Mouse (Mus musculus) adrenal gland (tissue): ENCODE results near the gene Armc2.

Experiments
- intact Hi-C: fragments of 180-260 bp; cut with DNase I; formaldehyde crosslinking; loops from one replicate; pipeline ENCODE4 v1.15.1; 2025

Gene Armc2

DNA sequence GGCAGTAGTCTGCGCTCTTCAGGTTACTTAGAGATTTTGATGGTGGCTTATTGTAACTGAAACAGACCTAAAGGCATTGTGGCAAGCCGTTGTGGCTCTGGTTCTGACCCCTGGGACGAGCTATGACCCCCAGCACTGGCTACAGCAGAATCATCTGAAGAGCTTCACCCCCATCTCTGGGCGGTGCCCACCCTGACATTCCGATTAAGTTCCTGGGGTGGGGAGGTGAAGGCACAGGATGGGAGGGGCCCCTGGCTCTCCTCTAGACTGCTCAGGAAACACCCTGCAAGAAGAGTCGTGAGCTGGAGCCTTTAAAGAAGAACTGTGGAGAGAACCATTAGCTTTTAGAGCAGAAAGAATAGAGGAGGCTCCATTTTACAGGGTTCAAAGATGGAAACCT lies 6.2 kb upstream of the Armc2 start:
- intact Hi-C loops: no loop called here

GRCm38 (mm10) chr10:42021536-42021935 lies 3.3 kb upstream of the Armc2 start:
- intact Hi-C loops: no loop called here

- intact Hi-C loops: no loop called here
Observed at GRCm38 (mm10) chr10:42014086-42014485, 4.2 kb downstream of the Armc2 start.

DNA sequence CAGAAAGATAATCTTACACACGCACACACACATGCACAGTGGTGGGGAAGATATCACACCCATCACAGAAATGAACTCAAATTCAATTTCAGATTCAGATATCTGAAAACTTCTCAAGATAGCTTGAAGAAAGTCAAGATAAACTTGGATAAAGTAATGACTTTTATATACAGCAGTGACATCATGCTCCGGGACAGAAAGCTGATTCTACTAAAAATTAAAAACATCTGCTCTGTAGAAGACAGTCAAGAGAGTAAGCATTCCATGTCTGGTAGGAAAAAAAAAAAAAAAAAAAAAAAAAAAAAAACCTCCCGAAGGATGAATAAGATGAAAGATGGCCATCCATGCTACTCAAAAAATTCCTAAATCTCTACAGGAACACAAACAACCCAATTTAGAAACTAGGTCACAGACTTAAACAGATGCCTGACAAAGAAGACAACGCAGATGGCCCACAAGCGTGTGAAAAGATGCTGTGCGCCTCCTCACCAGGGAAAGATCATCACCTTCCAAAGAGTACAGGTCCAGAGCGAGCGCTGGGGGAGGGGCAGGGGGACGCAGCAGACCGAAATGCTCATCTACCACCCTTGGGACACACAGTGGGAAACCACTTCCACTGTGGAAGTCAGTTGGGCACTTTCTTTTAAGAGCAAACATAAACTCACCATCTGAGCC lies 7.3 kb downstream of the Armc2 start:
- intact Hi-C loops: no loop called here

DNA sequence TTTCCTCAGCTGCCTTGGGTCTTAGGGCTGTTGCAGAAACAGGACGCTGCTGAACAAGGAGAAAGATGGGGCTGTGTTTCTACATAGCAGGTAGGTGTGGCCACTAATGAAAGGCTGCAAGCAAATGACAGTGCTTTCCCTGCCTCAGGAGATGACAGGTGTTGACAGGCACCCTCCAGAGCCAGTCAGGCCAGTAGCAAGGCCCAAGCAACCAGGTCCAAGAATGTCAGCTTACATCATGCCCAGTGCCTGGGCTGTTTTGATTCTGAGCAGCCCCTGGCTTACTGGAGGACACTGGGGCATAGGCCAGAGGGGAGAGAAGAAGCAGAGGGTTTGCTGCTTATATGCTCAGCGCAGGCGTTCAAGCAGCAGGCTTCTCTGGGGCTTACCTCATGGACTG lies 13.0 kb downstream of the Armc2 start:
- intact Hi-C loops: no loop called here

GRCm38 (mm10) chr10:42004690-42005089 lies 13.6 kb downstream of the Armc2 start:
- intact Hi-C loops: no loop called here

DNA sequence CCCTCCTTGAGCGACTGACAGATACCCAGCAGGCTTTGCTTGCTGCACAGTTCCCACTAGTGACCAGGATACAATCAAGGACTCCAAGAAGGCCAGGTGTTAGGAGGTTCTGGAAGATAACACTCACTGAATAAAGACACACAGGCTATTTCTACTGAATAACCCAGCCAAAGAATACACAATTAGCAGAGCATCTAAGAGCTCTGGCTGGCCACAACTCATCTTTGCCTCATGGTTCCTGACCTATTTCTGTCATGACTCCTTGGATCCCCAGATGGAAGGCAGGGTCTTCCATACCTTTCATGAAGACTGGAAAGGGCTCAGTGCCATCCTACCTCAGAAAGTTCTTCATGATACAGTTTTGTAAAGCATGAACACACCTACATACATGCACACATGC lies 14.2 kb downstream of the Armc2 start:
- intact Hi-C loops: no loop called here

- intact Hi-C loops: no loop called here
Observed at GRCm38 (mm10) chr10:42003576-42003975, 14.7 kb downstream of the Armc2 start.

GRCm38 (mm10) chr10:42002436-42002835 lies 15.8 kb downstream of the Armc2 start:
- intact Hi-C loops: no loop called here

GRCm38 (mm10) chr10:42001260-42001659 lies 17.0 kb downstream of the Armc2 start:
- intact Hi-C loops: no loop called here

- intact Hi-C loops: no loop called here
Observed at GRCm38 (mm10) chr10:41997691-41998178, 20.5 kb downstream of the Armc2 start.

DNA sequence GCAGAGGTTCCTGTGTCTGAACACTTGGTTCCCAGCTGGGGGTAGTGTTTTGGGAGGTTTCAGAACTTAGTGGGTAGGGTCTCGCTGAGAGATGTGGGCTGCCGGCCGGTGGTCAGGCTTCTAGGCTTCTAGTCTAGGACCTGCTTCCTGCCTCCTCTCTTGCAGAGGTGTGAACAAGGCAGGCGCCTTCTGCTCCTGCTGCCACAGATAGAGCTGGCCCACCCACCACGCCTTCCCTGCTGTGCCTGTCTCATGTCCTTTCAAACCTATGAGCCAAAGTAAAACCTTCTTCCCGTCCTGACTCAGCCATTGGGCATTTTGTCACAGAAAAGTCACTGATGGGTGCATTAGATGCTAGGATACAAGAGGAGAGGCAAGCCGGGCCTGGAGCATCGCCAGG lies 22.1 kb downstream of the Armc2 start:
- intact Hi-C loops: no loop called here

GRCm38 (mm10) chr10:41995051-41995450 lies 23.2 kb downstream of the Armc2 start:
- intact Hi-C loops: no loop called here

GRCm38 (mm10) chr10:41994578-41994977 lies 23.7 kb downstream of the Armc2 start:
- intact Hi-C loops: no loop called here

- intact Hi-C loops: no loop called here
Observed at GRCm38 (mm10) chr10:41992059-41992440, 26.2 kb downstream of the Armc2 start.

DNA sequence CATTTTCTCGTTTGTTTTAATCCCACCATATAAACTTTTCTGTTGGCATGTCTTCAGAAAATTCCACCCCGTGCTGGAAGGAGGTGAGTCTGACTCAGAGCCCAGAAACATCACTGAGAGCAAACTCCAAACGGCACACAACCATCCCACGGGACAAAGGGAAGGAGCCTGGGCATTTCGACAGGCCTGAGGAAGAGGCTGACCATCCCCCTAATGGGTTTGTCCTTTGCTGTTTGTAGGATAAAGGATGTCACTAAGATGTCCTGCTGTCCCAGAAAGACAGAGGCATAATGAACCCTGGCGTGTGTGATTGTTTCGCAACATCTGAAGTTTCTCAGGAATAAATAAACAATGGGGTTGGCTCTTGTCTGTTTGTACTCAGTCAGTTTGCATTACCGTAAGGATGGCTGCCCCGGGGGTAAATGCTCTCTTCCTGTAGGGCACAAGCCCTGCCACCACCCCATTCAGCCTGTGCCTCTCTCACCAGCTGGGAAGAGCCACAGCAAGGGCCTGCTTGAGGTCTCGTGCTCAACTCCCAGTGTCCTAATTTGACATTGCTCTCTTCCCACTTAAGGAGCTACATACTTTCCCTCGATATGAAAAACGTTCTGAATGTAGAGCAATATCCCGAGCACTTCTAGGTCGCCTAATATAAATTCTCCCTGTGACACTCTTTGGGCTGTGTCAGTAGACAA lies 26.7 kb downstream of the Armc2 start:
- intact Hi-C loops: no loop called here

DNA sequence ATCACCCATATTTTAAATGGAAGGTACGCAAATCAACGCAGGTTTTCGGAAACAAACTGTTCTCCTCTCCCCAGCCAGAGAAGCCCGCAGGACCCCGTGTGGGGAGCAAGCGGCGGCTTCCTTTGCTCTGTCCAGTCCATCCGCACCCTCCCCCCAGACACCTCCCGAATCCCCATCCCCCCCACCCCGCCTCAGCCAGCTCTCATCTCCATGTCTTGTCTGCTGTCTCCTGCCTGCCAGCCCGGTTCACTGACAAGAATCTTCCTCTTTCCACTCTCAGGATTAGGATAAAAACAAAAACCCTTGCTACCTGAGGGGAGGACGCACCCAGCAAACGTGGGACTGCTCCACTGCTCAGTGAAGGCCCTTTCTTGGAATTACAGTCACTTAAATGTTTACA lies 27.3 kb downstream of the Armc2 start:
- intact Hi-C loops: no loop called here

DNA sequence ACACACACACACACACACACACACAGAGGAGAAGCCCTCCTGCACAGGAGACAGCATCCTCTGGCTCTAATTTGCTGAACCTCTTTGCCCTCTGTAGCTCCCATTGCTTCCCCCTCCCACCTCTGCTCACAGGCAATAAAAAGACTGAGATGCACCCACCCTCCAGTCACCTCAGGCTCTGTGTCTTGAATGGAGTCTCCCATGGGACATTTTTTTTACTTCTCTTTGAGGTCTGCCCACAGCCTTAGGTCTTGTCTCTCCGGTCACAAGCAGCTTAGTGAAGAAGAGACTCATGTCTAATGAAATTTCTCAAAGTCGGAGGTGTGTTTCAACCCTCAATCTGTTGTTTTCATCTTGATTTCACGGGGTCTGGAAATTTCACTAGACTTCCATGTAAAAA lies 29.3 kb downstream of the Armc2 start:
- intact Hi-C loops: no loop called here

- intact Hi-C loops: no loop called here
Observed at GRCm38 (mm10) chr10:41986126-41986525, 32.1 kb downstream of the Armc2 start.

DNA sequence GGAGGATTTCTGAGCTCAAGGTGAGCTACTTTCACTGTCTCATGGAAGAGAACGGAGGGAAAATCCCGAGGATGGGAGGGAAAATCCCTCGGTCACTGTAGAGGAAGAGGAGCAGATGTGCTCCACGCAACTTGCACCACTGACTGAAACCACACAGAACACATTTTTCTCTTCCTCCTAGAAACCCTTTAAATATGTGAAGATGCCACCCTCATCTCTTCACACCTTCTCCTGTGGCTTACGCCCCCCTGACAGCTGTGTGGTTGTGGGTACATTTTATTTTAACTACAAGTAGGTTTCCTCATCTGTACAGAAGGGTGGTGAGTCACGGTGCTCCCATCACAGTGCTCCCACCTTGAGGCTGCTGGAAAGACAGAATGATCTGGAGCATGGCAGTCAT lies 34.0 kb downstream of the Armc2 start:
- intact Hi-C loops: loop anchor here (5.0 kb wide), 1 partner anchor 33 kb away; the partner anchor contains the start of gene Armc2

DNA sequence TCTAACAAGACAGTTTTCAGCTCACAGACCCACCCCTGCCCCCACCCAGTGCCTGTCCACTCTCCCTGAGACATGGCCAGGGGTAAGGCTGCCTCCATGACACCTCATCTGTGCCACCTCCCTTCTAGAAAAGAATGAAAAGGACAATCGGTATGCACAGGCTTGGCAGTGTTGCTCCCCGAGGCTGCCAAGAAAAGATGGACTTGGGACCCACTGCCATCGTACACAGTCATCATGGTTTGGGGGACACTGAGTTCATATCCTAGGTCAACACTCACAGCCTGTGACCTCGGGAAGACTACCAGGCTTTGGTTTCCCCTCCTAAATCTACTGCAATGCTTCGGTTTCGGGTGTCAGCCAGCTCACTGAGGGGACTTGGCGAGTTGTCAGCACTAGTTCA lies 35.4 kb downstream of the Armc2 start:
- intact Hi-C loops: loop anchor here (5.0 kb wide), 1 partner anchor 34 kb away; the partner anchor contains the start of gene Armc2

DNA sequence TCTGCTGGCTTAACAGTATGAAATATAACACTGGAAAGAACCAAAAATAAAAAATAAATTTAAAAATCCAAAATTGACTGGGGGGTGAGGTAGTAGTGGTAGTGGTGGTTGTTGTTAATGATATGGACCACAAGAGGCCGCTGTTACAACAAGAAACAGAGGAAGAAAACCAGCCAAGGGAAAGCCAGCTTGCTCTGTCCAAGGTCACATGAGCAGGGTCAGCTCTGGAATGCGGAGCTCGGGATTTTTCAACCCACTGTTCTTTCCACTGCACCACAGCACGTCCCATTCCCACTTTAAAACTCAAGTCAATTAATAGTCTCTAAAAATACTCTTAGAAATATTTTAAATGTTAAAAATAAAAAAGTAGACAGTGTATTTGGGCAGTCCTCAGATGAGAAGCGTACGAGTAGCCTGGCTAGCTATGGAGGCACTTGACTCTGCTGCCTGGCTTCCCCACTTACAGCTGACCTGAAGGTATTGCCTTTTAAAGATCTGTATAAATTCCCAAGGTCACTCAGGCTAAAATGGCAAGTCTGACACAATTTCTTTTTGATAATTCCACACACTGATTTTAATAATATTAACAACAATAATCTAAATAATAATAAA lies 37.4 kb downstream of the Armc2 start:
- intact Hi-C loops: loop anchor here (2.0 to 5.0 kb wide), 2 partner anchors 36 to 312 kb away; partner anchors contain the start of gene Armc2
